Mouse (Mus musculus): Measurements from ENCODE around the gene Eif2b3. TPM values are rescaled to one million over a fixed set of nuclear protein-coding genes. Genes with fewer than 3 reads are reported as not detected.

Eif2b3 gene
- polyA plus RNA-seq, 1 experiment from 2014 or later: 45.7 TPM

- no peak overlapping the region for H3K9ac ChIP-seq
- no peak overlapping the region for H3K4me2 ChIP-seq
- WGBS: 95% methylated on average over 4 of the region's 4 CpGs
- no peaks in the 10 kb centered on the region for H3K27me3 ChIP-seq
- peaks cover 20% of the 10 kb centered on the region for H3K36me3 ChIP-seq (ENCODE audit: poor library complexity, severe bottlenecking)
- no peak overlapping the region for H3K27ac ChIP-seq
- ATAC-seq: no peak
- no peaks in the 10 kb centered on the region for H3K9me3 ChIP-seq (replicated peaks)
- H3K4me3 ChIP-seq: no peak overlapping the region
- peaks cover 11% of the 10 kb centered on the region for H3K4me1 ChIP-seq
Observed at GRCm38 (mm10) chr4:117023469-117023868, 4.3 kb downstream of the Eif2b3 start.

GRCm38 (mm10) chr4:117031105-117031504 is 11.9 kb downstream of the Eif2b3 start:
- Histone ChIP-seq H3K27me3 (no peaks in the 10 kb centered on the region), H3K9ac (no peak overlapping the region), H3K27ac (no peak overlapping the region), H3K4me2 (no peak overlapping the region), H3K36me3 (ENCODE audit: poor library complexity, severe bottlenecking) (peaks cover 24% of the 10 kb centered on the region), H3K4me1 (no peaks in the 10 kb centered on the region), H3K4me3 (no peak overlapping the region), H3K9me3 (replicated peaks) (no peaks in the 10 kb centered on the region)
- no peak for ATAC-seq
- 100% methylated on average over 1 of the region's 1 CpGs for WGBS

- Histone ChIP-seq H3K36me3 (ENCODE audit: poor library complexity, severe bottlenecking) (no peaks in the 10 kb centered on the region), H3K9ac (no peak overlapping the region), H3K27me3 (no peaks in the 10 kb centered on the region), H3K27ac (peak overlapping the region; percentile 90), H3K4me2 (peak overlapping the region; percentile 20; the same call in 1 of the 2 replicates), H3K4me1 (peaks cover 32% of the 10 kb centered on the region), H3K4me3 (no peak overlapping the region), H3K9me3 (replicated peaks) (no peaks in the 10 kb centered on the region)
- WGBS: 25% methylated on average over 9 of the region's 9 CpGs
- peak; percentile 78 for ATAC-seq
Observed at GRCm38 (mm10) chr4:117039925-117040687, 20.9 kb downstream of the Eif2b3 start.

- H3K36me3 ChIP-seq (ENCODE audit: poor library complexity, severe bottlenecking): no peaks in the 10 kb centered on the region
- no peak overlapping the region for H3K4me3 ChIP-seq
- H3K27ac ChIP-seq: peak overlapping the region; percentile 90
- ATAC-seq: peak; percentile 41
- peaks cover 32% of the 10 kb centered on the region for H3K4me1 ChIP-seq
- H3K4me2 ChIP-seq: no peak overlapping the region
- 60% methylated on average over 1 of the region's 1 CpGs for WGBS
- no peaks in the 10 kb centered on the region for H3K27me3 ChIP-seq
- no peak overlapping the region for H3K9ac ChIP-seq
- no peaks in the 10 kb centered on the region for H3K9me3 ChIP-seq (replicated peaks)
Observed at GRCm38 (mm10) chr4:117040791-117041190, 21.6 kb downstream of the Eif2b3 start.

GRCm38 (mm10) chr4:117041283-117041721 is 22.1 kb downstream of the Eif2b3 start:
- peak overlapping the region; percentile 90 for H3K27ac ChIP-seq
- H3K4me3 ChIP-seq: no peak overlapping the region
- peak; percentile 64 for ATAC-seq
- H3K9ac ChIP-seq: no peak overlapping the region
- H3K4me2 ChIP-seq: no peak overlapping the region
- no peaks in the 10 kb centered on the region for H3K36me3 ChIP-seq (ENCODE audit: poor library complexity, severe bottlenecking)
- H3K4me1 ChIP-seq: peaks cover 32% of the 10 kb centered on the region
- H3K27me3 ChIP-seq: no peaks in the 10 kb centered on the region
- WGBS: 44% methylated on average over 4 of the region's 4 CpGs
- H3K9me3 ChIP-seq (replicated peaks): no peaks in the 10 kb centered on the region

GRCm38 (mm10) chr4:117048836-117049235 is 29.6 kb downstream of the Eif2b3 start:
- no peaks in the 10 kb centered on the region for H3K4me1 ChIP-seq
- H3K4me2 ChIP-seq: no peak overlapping the region
- no peak overlapping the region for H3K27ac ChIP-seq
- 73% methylated on average over 3 of the region's 3 CpGs for WGBS
- no peak for ATAC-seq
- H3K4me3 ChIP-seq: no peak overlapping the region
- peaks cover 14% of the 10 kb centered on the region for H3K36me3 ChIP-seq (ENCODE audit: poor library complexity, severe bottlenecking)
- no peak overlapping the region for H3K9ac ChIP-seq
- no peaks in the 10 kb centered on the region for H3K9me3 ChIP-seq (replicated peaks)
- no peaks in the 10 kb centered on the region for H3K27me3 ChIP-seq

- 100% methylated on average over 1 of the region's 1 CpGs for WGBS
- ATAC-seq: no peak
- Histone ChIP-seq H3K9ac (no peak overlapping the region), H3K4me2 (no peak overlapping the region), H3K27me3 (no peaks in the 10 kb centered on the region), H3K4me1 (no peaks in the 10 kb centered on the region), H3K36me3 (ENCODE audit: poor library complexity, severe bottlenecking) (peaks cover 14% of the 10 kb centered on the region), H3K27ac (no peak overlapping the region), H3K9me3 (replicated peaks) (no peaks in the 10 kb centered on the region), H3K4me3 (no peak overlapping the region)
Observed at GRCm38 (mm10) chr4:117049485-117049884, 30.3 kb downstream of the Eif2b3 start.

- Histone ChIP-seq H3K27me3 (no peaks in the 10 kb centered on the region), H3K9ac (no peak overlapping the region), H3K4me3 (no peak overlapping the region), H3K4me2 (no peak overlapping the region), H3K4me1 (no peaks in the 10 kb centered on the region), H3K36me3 (ENCODE audit: poor library complexity, severe bottlenecking) (peaks cover 14% of the 10 kb centered on the region), H3K27ac (peak overlapping the region; percentile 25; the same call in 1 of the 2 replicates), H3K9me3 (replicated peaks) (no peaks in the 10 kb centered on the region)
- ATAC-seq: no peak
- WGBS: 80% methylated on average over 4 of the region's 4 CpGs
Observed at GRCm38 (mm10) chr4:117052626-117053025, 33.4 kb downstream of the Eif2b3 start.

- H3K4me1 ChIP-seq: no peaks in the 10 kb centered on the region
- peak overlapping the region; percentile 65 for H3K27ac ChIP-seq
- no peaks in the 10 kb centered on the region for H3K27me3 ChIP-seq
- H3K4me3 ChIP-seq: no peak overlapping the region
- no peak overlapping the region for H3K4me2 ChIP-seq
- H3K9me3 ChIP-seq (replicated peaks): no peaks in the 10 kb centered on the region
- H3K36me3 ChIP-seq (ENCODE audit: poor library complexity, severe bottlenecking): peaks cover 14% of the 10 kb centered on the region
- ATAC-seq: peak; percentile 65; the same call in 1 of the 2 replicates
- 66% methylated on average over 4 of the region's 4 CpGs for WGBS
- H3K9ac ChIP-seq: no peak overlapping the region
Observed at GRCm38 (mm10) chr4:117053956-117054355, 34.8 kb downstream of the Eif2b3 start.

- Histone ChIP-seq H3K27ac (no peak overlapping the region), H3K4me3 (no peak overlapping the region)
Observed at GRCm38 (mm10) chr4:117056102-117056501, 36.9 kb downstream of the Eif2b3 start.

GRCm38 (mm10) chr4:117056514-117056913 is 37.3 kb downstream of the Eif2b3 start:
- H3K9ac ChIP-seq: no peak overlapping the region
- no peak overlapping the region for H3K4me2 ChIP-seq
- H3K4me3 ChIP-seq: no peak overlapping the region
- WGBS: 74% methylated on average over 2 of the region's 2 CpGs
- H3K36me3 ChIP-seq (ENCODE audit: poor library complexity, severe bottlenecking): peaks cover 9% of the 10 kb centered on the region
- no peak for ATAC-seq
- H3K27me3 ChIP-seq: no peaks in the 10 kb centered on the region
- H3K9me3 ChIP-seq (replicated peaks): no peaks in the 10 kb centered on the region
- no peak overlapping the region for H3K27ac ChIP-seq
- H3K4me1 ChIP-seq: no peaks in the 10 kb centered on the region

More at GRCm38 (mm10) chr4:117056102-117056501, 36.9 kb downstream of the Eif2b3 start:
- Histone ChIP-seq H3K9me3 (replicated peaks) (no peaks in the 10 kb centered on the region), H3K27me3 (no peaks in the 10 kb centered on the region), H3K36me3 (ENCODE audit: poor library complexity, severe bottlenecking) (peaks cover 8% of the 10 kb centered on the region), H3K4me2 (no peak overlapping the region), H3K4me1 (no peaks in the 10 kb centered on the region), H3K9ac (no peak overlapping the region)
- ATAC-seq: no peak

GRCm38 (mm10) chr4:117058512-117058911 is 39.3 kb downstream of the Eif2b3 start:
- Histone ChIP-seq H3K27me3 (no peaks in the 10 kb centered on the region), H3K4me2 (no peak overlapping the region), H3K4me1 (peaks cover 9% of the 10 kb centered on the region), H3K9me3 (replicated peaks) (no peaks in the 10 kb centered on the region), H3K27ac (no peak overlapping the region), H3K4me3 (no peak overlapping the region), H3K9ac (no peak overlapping the region), H3K36me3 (ENCODE audit: poor library complexity, severe bottlenecking) (peaks cover 8% of the 10 kb centered on the region; the same call in 1 of the 2 replicates)
- no peak for ATAC-seq
- 92% methylated on average over 4 of the region's 4 CpGs for WGBS
